Mouse (Mus musculus): ENCODE results near the gene Alpl. TPM values are rescaled to one million over a fixed set of nuclear protein-coding genes. Genes with fewer than 3 reads are reported as not detected.

The Alpl gene
- polyA plus RNA-seq, 1 experiment = 6.2 TPM

GRCm38 (mm10) chr4:137697156-137697885, 98.9 kb downstream of the Alpl start:
- Histone ChIP-seq H3K27me3 (ENCODE audit: control insufficient read depth, insufficient read depth, low read length) (no peaks in the 10 kb centered on the region), H3K4me1 (ENCODE audit: control insufficient read depth, insufficient read depth, insufficient read length) (no peaks in the 10 kb centered on the region), H3K4me3 (ENCODE audit: extremely low read depth, insufficient read depth, insufficient read length) (no peak overlapping the region), H3K36me3 (ENCODE audit: control insufficient read depth, insufficient read depth, low read length) (no peaks in the 10 kb centered on the region), H3K27ac (ENCODE audit: insufficient read depth, low read length) (no peak overlapping the region)
- 88% methylated on average over 13 of the region's 13 CpGs for WGBS
- DNase-seq (ENCODE audit: low read depth in 1 of 2, low spot score in 2 of 2) = no peak
- TF ChIP-seq POLR2A (IDR thresholded peaks at IDR 0.05; ENCODE audit: low read depth, low read length) (no peak), CTCF (IDR thresholded peaks at IDR 0.05; ENCODE audit: extremely low read depth, insufficient read depth, insufficient read length, insufficient replicate concordance) (no peak)

- Histone ChIP-seq H3K27ac (ENCODE audit: insufficient read depth, low read length) (no peak overlapping the region), H3K4me1 (ENCODE audit: control insufficient read depth, insufficient read depth, insufficient read length) (no peaks in the 10 kb centered on the region), H3K27me3 (ENCODE audit: control insufficient read depth, insufficient read depth, low read length) (no peaks in the 10 kb centered on the region), H3K4me3 (ENCODE audit: extremely low read depth, insufficient read depth, insufficient read length) (no peak overlapping the region), H3K36me3 (ENCODE audit: control insufficient read depth, insufficient read depth, low read length) (no peaks in the 10 kb centered on the region)
- DNase-seq (ENCODE audit: low read depth in 1 of 2, low spot score in 2 of 2) = no peak
- no peak for TF ChIP-seq POLR2A (IDR thresholded peaks at IDR 0.05; ENCODE audit: low read depth, low read length)
- TF ChIP-seq CTCF (IDR thresholded peaks at IDR 0.05; ENCODE audit: extremely low read depth, insufficient read depth, insufficient read length, insufficient replicate concordance) = no peak
- 30% methylated on average over 4 of the region's 4 CpGs for WGBS
Observed at GRCm38 (mm10) chr4:137695900-137696299, 100.3 kb downstream of the Alpl start.

GRCm38 (mm10) chr4:137695300-137695699, 100.9 kb downstream of the Alpl start:
- Histone ChIP-seq H3K4me3 (ENCODE audit: extremely low read depth, insufficient read depth, insufficient read length) (no peak overlapping the region), H3K27ac (ENCODE audit: insufficient read depth, low read length) (no peak overlapping the region), H3K27me3 (ENCODE audit: control insufficient read depth, insufficient read depth, low read length) (no peaks in the 10 kb centered on the region), H3K4me1 (ENCODE audit: control insufficient read depth, insufficient read depth, insufficient read length) (no peaks in the 10 kb centered on the region), H3K36me3 (ENCODE audit: control insufficient read depth, insufficient read depth, low read length) (no peaks in the 10 kb centered on the region)
- WGBS = 86% methylated on average over 8 of the region's 8 CpGs
- DNase-seq (ENCODE audit: low read depth in 1 of 2, low spot score in 2 of 2) = no peak
- no peak for TF ChIP-seq CTCF (IDR thresholded peaks at IDR 0.05; ENCODE audit: extremely low read depth, insufficient read depth, insufficient read length, insufficient replicate concordance)
- TF ChIP-seq POLR2A (IDR thresholded peaks at IDR 0.05; ENCODE audit: low read depth, low read length) = no peak

GRCm38 (mm10) chr4:137692107-137692902, 103.9 kb downstream of the Alpl start:
- H3K27ac ChIP-seq (ENCODE audit: insufficient read depth, low read length) = no peak overlapping the region
- 60% methylated on average over 10 of the region's 10 CpGs for WGBS
- no peaks in the 10 kb centered on the region for H3K4me1 ChIP-seq (ENCODE audit: control insufficient read depth, insufficient read depth, insufficient read length)
- no peak overlapping the region for H3K4me3 ChIP-seq (ENCODE audit: extremely low read depth, insufficient read depth, insufficient read length)
- no peaks in the 10 kb centered on the region for H3K36me3 ChIP-seq (ENCODE audit: control insufficient read depth, insufficient read depth, low read length)
- H3K27me3 ChIP-seq (ENCODE audit: control insufficient read depth, insufficient read depth, low read length) = no peaks in the 10 kb centered on the region
- no peak for DNase-seq (ENCODE audit: low read depth in 1 of 2, low spot score in 2 of 2)
- no peak for TF ChIP-seq CTCF (IDR thresholded peaks at IDR 0.05; ENCODE audit: extremely low read depth, insufficient read depth, insufficient read length, insufficient replicate concordance)
- no peak for TF ChIP-seq POLR2A (IDR thresholded peaks at IDR 0.05; ENCODE audit: low read depth, low read length)

Other genes with a start within 250 kb of the Alpl start
- not detected in 2 replicates for gene Ldlrad2, start 221.8 kb downstream of the Alpl start, polyA plus RNA-seq (2012; rRNA removed)
- gene Usp48, start 202.6 kb downstream of the Alpl start, polyA plus RNA-seq (2012; rRNA removed) = 64.1 and 68.3 TPM in 2 replicates
- gene Rap1gap, start 131.7 kb downstream of the Alpl start, polyA plus RNA-seq (2012; rRNA removed) = 49.3 and 56.1 TPM in 2 replicates
- gene Ece1, start 65.9 kb upstream of the Alpl start, polyA plus RNA-seq (2012; rRNA removed) = 17.3 and 18.4 TPM in 2 replicates
- 48.9 and 59.6 TPM in 2 replicates for gene Eif4g3, start 196.6 kb upstream of the Alpl start, polyA plus RNA-seq (2012; rRNA removed)

All from spleen, adult 2 months (tissue).